In genomic region chr7:28812949-28813348, GRCm38 (mm10) we compare ENCODE assay signal across 8 mouse cellular contexts. TPM values are rescaled to one million over a fixed set of nuclear protein-coding genes. Genes with fewer than 3 reads are reported as not detected.
DNase-seq lines count a peak whose midpoint lies in the region; ATAC-seq and TF ChIP-seq lines count a peak whose summit lies in the region.

No protein-coding gene starts in this region.

- TF ChIP-seq CTCF in lung, embryonic 14.5 days (IDR thresholded peaks at IDR 0.05; ENCODE audit: low read depth), result peak; percentile 36
- peak; percentile 47; the same call in 1 of the 2 replicates for TF ChIP-seq CTCF in small intestine, adult 2 months (IDR thresholded peaks at IDR 0.05; ENCODE audit: extremely low read depth, insufficient read length, insufficient replicate concordance, low read depth, low read length)

- peak overlapping the region; percentile 92; the same call in 1 of the 2 replicates for H3K9ac ChIP-seq in lung, embryonic 14.5 days
- H3K9ac ChIP-seq in forebrain, embryonic 14.5 days (ENCODE audit: low read length), result no peak overlapping the region; the same call in 1 of the 2 replicates
- H3K9ac ChIP-seq in limb, embryonic 14.5 days (ENCODE audit: low read depth, low read length, severe bottlenecking), result peak overlapping the region; percentile 88; the same call in 1 of the 2 replicates

- H3K4me1 ChIP-seq in lung, embryonic 14.5 days (ENCODE audit: insufficient read depth), result peaks cover 10% of the 10 kb centered on the region
- peaks cover 17% of the 10 kb centered on the region for H3K4me1 ChIP-seq in forebrain, embryonic 14.5 days (ENCODE audit: control insufficient read depth, insufficient read depth, low read length)
- peaks cover 24% of the 10 kb centered on the region for H3K4me1 ChIP-seq in limb, embryonic 14.5 days (ENCODE audit: control insufficient read depth, insufficient read depth, low read length)
- H3K4me1 ChIP-seq in small intestine, adult 2 months (ENCODE audit: control insufficient read depth, insufficient read depth, insufficient read length, low read length), result peaks cover 16% of the 10 kb centered on the region

- no peaks in the 10 kb centered on the region for H3K9me3 ChIP-seq in lung, embryonic 14.5 days (ENCODE audit: low read depth, low read length)
- H3K9me3 ChIP-seq in forebrain, embryonic 14.5 days (replicated peaks; ENCODE audit: control insufficient read depth, low read length), result no peaks in the 10 kb centered on the region
- no peaks in the 10 kb centered on the region for H3K9me3 ChIP-seq in limb, embryonic 14.5 days (ENCODE audit: control insufficient read depth, low read length)

- TF ChIP-seq POLR2A in limb, embryonic 14.5 days (IDR thresholded peaks at IDR 0.05; ENCODE audit: borderline replicate concordance, extremely low read depth, insufficient read depth, insufficient read length), result no peak
- TF ChIP-seq POLR2A in small intestine, adult 2 months (IDR thresholded peaks at IDR 0.05; ENCODE audit: low read depth, low read length), result no peak

- peak overlapping the region; percentile 95 for H3K4me2 ChIP-seq in lung, embryonic 14.5 days
- peak overlapping the region; percentile 87 for H3K4me2 ChIP-seq in forebrain, embryonic 14.5 days (ENCODE audit: low read length)
- peak overlapping the region; percentile 78 for H3K4me2 ChIP-seq in limb, embryonic 14.5 days (replicated peaks; ENCODE audit: low read depth, low read length, severe bottlenecking)

- peak overlapping the region; percentile 81 for H3K4me3 ChIP-seq in lung, embryonic 14.5 days (ENCODE audit: low read depth, low read length)
- peak overlapping the region; percentile 74 for H3K4me3 ChIP-seq in forebrain, embryonic 14.5 days (ENCODE audit: low read depth, low read length)
- peak overlapping the region; percentile 69 for H3K4me3 ChIP-seq in limb, embryonic 14.5 days (replicated peaks; ENCODE audit: low read length)
- peak overlapping the region; percentile 32 for H3K4me3 ChIP-seq in small intestine, adult 2 months (ENCODE audit: low read depth, low read length)

- peaks cover 65% of the 10 kb centered on the region for H3K36me3 ChIP-seq in lung, embryonic 14.5 days (ENCODE audit: insufficient read depth)
- H3K36me3 ChIP-seq in forebrain, embryonic 14.5 days (ENCODE audit: control insufficient read depth, insufficient read depth, low read length), result peaks cover 58% of the 10 kb centered on the region
- peaks cover 61% of the 10 kb centered on the region for H3K36me3 ChIP-seq in limb, embryonic 14.5 days (ENCODE audit: control insufficient read depth, insufficient read depth, low read length)
- H3K36me3 ChIP-seq in small intestine, adult 2 months (ENCODE audit: control insufficient read depth, insufficient read depth, low read length), result peaks cover 53% of the 10 kb centered on the region

- DNase-seq in lung, embryonic 14.5 days, result no peak
- no peak for DNase-seq in lung, postnatal 4 days
- DNase-seq in forebrain, embryonic 14.5 days (ENCODE audit: low spot score), result no peak
- no peak for DNase-seq in limb, embryonic 14.5 days (ENCODE audit: low spot score)
- DNase-seq in layer of hippocampus, adult 9-10 months (ENCODE audit: low spot score), result no peak
- no peak for DNase-seq in adrenal gland, adult 18-20 months (ENCODE audit: low spot score in 2 of 2)
- no peak for DNase-seq in kidney, postnatal 14 days

- H3K27me3 ChIP-seq in lung, embryonic 14.5 days (ENCODE audit: insufficient read depth, low read length), result no peaks in the 10 kb centered on the region
- no peaks in the 10 kb centered on the region for H3K27me3 ChIP-seq in forebrain, embryonic 14.5 days (replicated peaks; ENCODE audit: control insufficient read depth, insufficient read depth, low read length)
- no peaks in the 10 kb centered on the region for H3K27me3 ChIP-seq in limb, embryonic 14.5 days (ENCODE audit: control insufficient read depth, insufficient read depth, low read length)
- H3K27me3 ChIP-seq in small intestine, adult 2 months (ENCODE audit: control insufficient read depth, insufficient read depth, low read length), result no peaks in the 10 kb centered on the region

- 71% methylated on average over 5 of the region's 5 CpGs for WGBS in lung, embryonic 14.5 days
- 85% methylated on average over 5 of the region's 5 CpGs for WGBS in forebrain, embryonic 14.5 days
- 79% methylated on average over 5 of the region's 5 CpGs for WGBS in limb, embryonic 14.5 days
- 35% methylated on average over 5 of the region's 5 CpGs for WGBS in small intestine, adult 2 months

- H3K27ac ChIP-seq in lung, embryonic 14.5 days (ENCODE audit: low read depth), result no peak overlapping the region
- no peak overlapping the region for H3K27ac ChIP-seq in forebrain, embryonic 14.5 days (ENCODE audit: low read depth, low read length)
- no peak overlapping the region for H3K27ac ChIP-seq in limb, embryonic 14.5 days (replicated peaks; ENCODE audit: low read depth, low read length)
- peak overlapping the region; percentile 65 for H3K27ac ChIP-seq in small intestine, adult 2 months (ENCODE audit: insufficient read depth, low read depth, low read length)

- no peak for ATAC-seq in lung, embryonic 14.5 days (ENCODE audit: insufficient read depth)
- ATAC-seq in forebrain, embryonic 14.5 days, result no peak
- ATAC-seq in limb, embryonic 14.5 days (ENCODE audit: low FRiP score, low read depth), result no peak

RNA-seq across cellular contexts. Expression of gene Hnrnpl, which starts 4.6 kb away (rescaled TPM):
- 254 and 255 TPM in 2 replicates for polyA plus RNA-seq in lung, embryonic 14.5 days (2014; fragmentation: Nextera tagmentation; extraction: Ambion mirVana)
- 190 and 198 TPM in 2 replicates for polyA plus RNA-seq in forebrain, embryonic 14.5 days (2014; fragmentation: Nextera tagmentation; extraction: Ambion mirVana)
- polyA plus RNA-seq in limb, embryonic 14.5 days (2012; rRNA removed), result 525 and 571 TPM in 2 replicates
- 208 and 225 TPM in 2 replicates for polyA plus RNA-seq in limb, embryonic 14.5 days (2014; fragmentation: Nextera tagmentation; extraction: Ambion mirVana)
- polyA plus RNA-seq in small intestine, adult 2 months (2012; rRNA removed), result 67.1 and 140 TPM in 2 replicates
- 100 to 1,000 TPM; 327 to 346 TPM for total RNA-seq in adrenal gland, adult 18-20 months (2021)

RNA-seq across cellular contexts. Expression of gene Ech1, which starts 12.1 kb away (rescaled TPM):
- polyA plus RNA-seq in lung, embryonic 14.5 days (2014; fragmentation: Nextera tagmentation; extraction: Ambion mirVana), result 127 and 133 TPM in 2 replicates
- polyA plus RNA-seq in forebrain, embryonic 14.5 days (2014; fragmentation: Nextera tagmentation; extraction: Ambion mirVana), result 103 and 107 TPM in 2 replicates
- polyA plus RNA-seq in limb, embryonic 14.5 days (2012; rRNA removed), result 165 and 172 TPM in 2 replicates
- 176 and 200 TPM in 2 replicates for polyA plus RNA-seq in limb, embryonic 14.5 days (2014; fragmentation: Nextera tagmentation; extraction: Ambion mirVana)
- polyA plus RNA-seq in small intestine, adult 2 months (2012; rRNA removed), result 201 and 291 TPM in 2 replicates
- total RNA-seq in adrenal gland, adult 18-20 months (2021), result 100 to 1,000 TPM; 474 to 780 TPM

RNA-seq across cellular contexts. Expression of gene Lgals4, which starts 20.7 kb away (rescaled TPM):
- 3.2 and 3.7 TPM in 2 replicates for polyA plus RNA-seq in lung, embryonic 14.5 days (2014; fragmentation: Nextera tagmentation; extraction: Ambion mirVana)
- polyA plus RNA-seq in forebrain, embryonic 14.5 days (2014; fragmentation: Nextera tagmentation; extraction: Ambion mirVana), result 1.7 and 2.0 TPM in 2 replicates
- 17.9 and 18.0 TPM in 2 replicates for polyA plus RNA-seq in limb, embryonic 14.5 days (2012; rRNA removed)
- polyA plus RNA-seq in limb, embryonic 14.5 days (2014; fragmentation: Nextera tagmentation; extraction: Ambion mirVana), result 5.9 and 7.0 TPM in 2 replicates
- polyA plus RNA-seq in small intestine, adult 2 months (2012; rRNA removed), result 1,096 and 2,780 TPM in 2 replicates
- 10 to 100 TPM; 10.3 to 14.0 TPM for total RNA-seq in adrenal gland, adult 18-20 months (2021)

RNA-seq across cellular contexts. Expression of gene Rinl, which starts 24.2 kb away (rescaled TPM):
- 6.8 and 6.9 TPM in 2 replicates for polyA plus RNA-seq in lung, embryonic 14.5 days (2014; fragmentation: Nextera tagmentation; extraction: Ambion mirVana)
- 1.3 and 1.5 TPM in 2 replicates for polyA plus RNA-seq in forebrain, embryonic 14.5 days (2014; fragmentation: Nextera tagmentation; extraction: Ambion mirVana)
- polyA plus RNA-seq in limb, embryonic 14.5 days (2012; rRNA removed), result 2.3 and 2.5 TPM in 2 replicates
- 2.6 and 2.8 TPM in 2 replicates for polyA plus RNA-seq in limb, embryonic 14.5 days (2014; fragmentation: Nextera tagmentation; extraction: Ambion mirVana)
- polyA plus RNA-seq in small intestine, adult 2 months (2012; rRNA removed), result 4.4 and 7.1 TPM in 2 replicates
- 1 to 10 TPM; 2.6 to 3.2 TPM for total RNA-seq in adrenal gland, adult 18-20 months (2021)

RNA-seq across cellular contexts. Expression of gene Nfkbib, which starts 45.6 kb away (rescaled TPM):
- polyA plus RNA-seq in lung, embryonic 14.5 days (2014; fragmentation: Nextera tagmentation; extraction: Ambion mirVana), result 31.8 and 37.4 TPM in 2 replicates
- 61.0 and 62.4 TPM in 2 replicates for polyA plus RNA-seq in forebrain, embryonic 14.5 days (2014; fragmentation: Nextera tagmentation; extraction: Ambion mirVana)
- polyA plus RNA-seq in limb, embryonic 14.5 days (2012; rRNA removed), result 27.4 and 31.0 TPM in 2 replicates
- 37.4 and 41.9 TPM in 2 replicates for polyA plus RNA-seq in limb, embryonic 14.5 days (2014; fragmentation: Nextera tagmentation; extraction: Ambion mirVana)
- polyA plus RNA-seq in small intestine, adult 2 months (2012; rRNA removed), result 76.0 and 138 TPM in 2 replicates
- total RNA-seq in adrenal gland, adult 18-20 months (2021), result 10 to 100 TPM; 44.0 to 55.4 TPM

Comparison
In these comparisons a context has a peak if more than half of its experiments do, and no peak if none do; other contexts are left out.
1. RNA of gene Lgals4, which starts 20.7 kb away (polyA plus RNA-seq): 1,096 to 2,780 TPM in small intestine, adult 2 months; 5.9 to 18.0 TPM in limb, embryonic 14.5 days, 3.2 to 3.7 TPM in lung, embryonic 14.5 days and 1.7 to 2.0 TPM in forebrain, embryonic 14.5 days; every median in the first group is over 10 times any median in the second.
2. Peak in every context shown above with its lines, with median percentiles within 50 percentile points of each other: H3K4me2 ChIP-seq and H3K4me3 ChIP-seq.